Mouse (Mus musculus) intestine, postnatal 0 days (tissue): ENCODE results near the gene Trim3. TPM values are rescaled to one million over a fixed set of nuclear protein-coding genes. Genes with fewer than 3 reads are reported as not detected.

ENCODE experiments used
- ATAC-seq: fragments of 200-750 bp; cut with Nextera tagmentation; 2 replicates; pipeline ENCODE4 v1.8.0; 2017; ENCODE audit warnings: mild to moderate bottlenecking, moderate TSS enrichment, moderate library complexity
- H3K27ac ChIP-seq: fragments of 300-500 bp; sonication (generic); 2 replicates; pipeline ENCODE4 v1.5.1; 2014; ENCODE audit warnings: mild to moderate bottlenecking, low read depth, low read length, moderate library complexity
- H3K27me3 ChIP-seq: fragments of 300-500 bp; sonication (generic); replicated peaks from 2 replicates; pipeline ENCODE4 v1.6.1; 2014; ENCODE audit warnings: low read length, mixed read lengths; ENCODE audit not compliant: control insufficient read depth, insufficient read depth
- H3K36me3 ChIP-seq: fragments of 300-500 bp; sonication (generic); 2 replicates; pipeline ENCODE4 v1.6.1; 2014; ENCODE audit warnings: mild to moderate bottlenecking, moderate library complexity; ENCODE audit not compliant: control insufficient read depth, insufficient read depth
- H3K4me1 ChIP-seq: fragments of 300-500 bp; sonication (generic); replicated peaks from 2 replicates; pipeline ENCODE4 v1.6.1; 2014; ENCODE audit warnings: antibody characterized with exemption, low read length, mixed read lengths; ENCODE audit not compliant: control insufficient read depth, insufficient read depth
- H3K4me2 ChIP-seq: fragments of 300-500 bp; sonication (generic); replicated peaks from 2 replicates; pipeline ENCODE4 v1.6.1; 2014; ENCODE audit warnings: low read depth, mild to moderate bottlenecking, moderate library complexity
- H3K4me3 ChIP-seq: fragments of 300-500 bp; sonication (generic); 2 replicates; pipeline ENCODE4 v1.5.1; 2014; ENCODE audit warnings: low read depth, low read length
- H3K9ac ChIP-seq: fragments of 300-500 bp; sonication (generic); 2 replicates; pipeline ENCODE4 v1.6.1; 2014; ENCODE audit warnings: mild to moderate bottlenecking, low read depth, low read length
- H3K9me3 ChIP-seq: fragments of 300-500 bp; sonication (generic); 2 replicates; pipeline ENCODE4 v1.6.1; 2016; ENCODE audit warnings: mixed run types; ENCODE audit not compliant: control insufficient read depth
- CTCF ChIP-seq: sonication (generic); IDR thresholded peaks from 2 replicates; pipeline ENCODE4 v1.5.1; 2016; ENCODE audit warnings: low read depth, mild to moderate bottlenecking, control low read depth, antibody characterized with exemption, moderate library complexity
- WGBS: fragments of 180-500 bp; shearing (Covaris S2); extraction: QIAGEN DNeasy Blood & Tissue Kit; methylation state at CpG from one replicate; pipeline ENCODE4 v1.1.7; 2014; 5-methylcytosine and 5-hydroxymethylcytosine counted together
- polyA plus RNA-seq: library from polyadenylated mRNA; unstranded; fragments of >200 nt; fragmentation: Nextera tagmentation; extraction: Ambion mirVana; gene quantifications from 2 replicates; pipeline ENCODE4 v1.2.1, GENCODE M21; 2015

Trim3 gene
- polyA plus RNA-seq, 1 experiment from 2014 or later: 7.4 TPM

- no peaks in the 10 kb centered on the region for H3K27me3 ChIP-seq
- no peaks in the 10 kb centered on the region for H3K9me3 ChIP-seq
- TF ChIP-seq CTCF: no peak
- H3K27ac ChIP-seq: peak within 1 kb of the TSS; percentile 74
- H3K36me3 ChIP-seq: peaks cover 37% of the 10 kb centered on the region
- H3K4me1 ChIP-seq: peaks cover 8% of the 10 kb centered on the region; the same call in 1 of the 2 replicates
- WGBS: 0% methylated on average over 2 of the region's 2 CpGs
- ATAC-seq: peak; percentile 32
- H3K4me2 ChIP-seq: peak within 1 kb of the TSS; percentile 88
- H3K9ac ChIP-seq: peak within 1 kb of the TSS; percentile 72
- peak within 1 kb of the TSS; percentile 87 for H3K4me3 ChIP-seq
Observed at GRCm38 (mm10) chr7:105639756-105640155, 6.4 kb upstream of the Trim3 start, which contains the start of gene Timm10b. Gene Timm10b, plus strand, starts transcription at chr7:105640056.

GRCm38 (mm10) chr7:105639304-105639703, 5.9 kb upstream of the Trim3 start:
- Histone ChIP-seq H3K36me3 (peaks cover 37% of the 10 kb centered on the region), H3K9ac (peak overlapping the region; percentile 68), H3K9me3 (no peaks in the 10 kb centered on the region), H3K4me1 (peaks cover 8% of the 10 kb centered on the region; the same call in 1 of the 2 replicates), H3K27me3 (no peaks in the 10 kb centered on the region), H3K4me3 (peak overlapping the region; percentile 87), H3K27ac (no peak overlapping the region), H3K4me2 (peak overlapping the region; percentile 88)
- no peak for TF ChIP-seq CTCF
- whole genome bisulfite sequencing: 56% methylated on average over 9 of the region's 9 CpGs
- ATAC-seq: no peak

- TF ChIP-seq CTCF: no peak
- ATAC-seq: no peak
- Histone ChIP-seq H3K4me1 (peaks cover 8% of the 10 kb centered on the region; the same call in 1 of the 2 replicates), H3K27me3 (no peaks in the 10 kb centered on the region), H3K36me3 (peaks cover 35% of the 10 kb centered on the region), H3K9ac (no peak overlapping the region), H3K27ac (no peak overlapping the region), H3K9me3 (no peaks in the 10 kb centered on the region), H3K4me2 (peak overlapping the region; percentile 88; the same call in 1 of the 2 replicates), H3K4me3 (no peak overlapping the region)
- WGBS: 92% methylated on average over 6 of the region's 6 CpGs
Observed at GRCm38 (mm10) chr7:105638776-105639175, 5.4 kb upstream of the Trim3 start.

GRCm38 (mm10) chr7:105635726-105636125, 2.4 kb upstream of the Trim3 start:
- Histone ChIP-seq H3K9me3 (no peaks in the 10 kb centered on the region), H3K36me3 (peaks cover 28% of the 10 kb centered on the region), H3K27me3 (no peaks in the 10 kb centered on the region), H3K4me1 (no peaks in the 10 kb centered on the region), H3K9ac (no peak overlapping the region), H3K4me2 (no peak overlapping the region), H3K27ac (no peak overlapping the region), H3K4me3 (no peak overlapping the region)
- WGBS: 100% methylated on average over 2 of the region's 2 CpGs
- no peak for ATAC-seq
- TF ChIP-seq CTCF: no peak

- no peak overlapping the region for H3K27ac ChIP-seq
- WGBS: 40% methylated on average over 9 of the region's 9 CpGs
- peak overlapping the region; percentile 94 for H3K4me2 ChIP-seq
- TF ChIP-seq CTCF: no peak
- H3K27me3 ChIP-seq: no peaks in the 10 kb centered on the region
- H3K9ac ChIP-seq: peak overlapping the region; percentile 69; the same call in 1 of the 2 replicates
- H3K4me3 ChIP-seq: peak overlapping the region; percentile 83
- ATAC-seq: no peak
- peaks cover 28% of the 10 kb centered on the region for H3K36me3 ChIP-seq
- no peaks in the 10 kb centered on the region for H3K9me3 ChIP-seq
- H3K4me1 ChIP-seq: no peaks in the 10 kb centered on the region
Observed at GRCm38 (mm10) chr7:105634272-105634920, 1.0 kb upstream of the Trim3 start.

GRCm38 (mm10) chr7:105633801-105634135, 397 bp upstream of the Trim3 start:
- H3K4me1 ChIP-seq: no peaks in the 10 kb centered on the region
- H3K36me3 ChIP-seq: peaks cover 28% of the 10 kb centered on the region
- H3K9me3 ChIP-seq: no peaks in the 10 kb centered on the region
- no peak; the same call in 1 of the 2 replicates for ATAC-seq
- TF ChIP-seq CTCF: no peak
- H3K9ac ChIP-seq: peak overlapping the region; percentile 69
- H3K4me3 ChIP-seq: peak overlapping the region; percentile 83
- H3K4me2 ChIP-seq: peak overlapping the region; percentile 94
- no peaks in the 10 kb centered on the region for H3K27me3 ChIP-seq
- WGBS: 5% methylated on average over 10 of the region's 10 CpGs
- peak overlapping the region; percentile 54 for H3K27ac ChIP-seq
